Mouse (Mus musculus): ENCODE results near the gene Gm10283. TPM values are rescaled to one million over a fixed set of nuclear protein-coding genes. Genes with fewer than 3 reads are reported as not detected.
"Not testable (repeated sequence)": the region's sequence is repeated elsewhere in the genome, so short reads cannot be mapped to it uniquely, and the experiment has no call there.

Gene Gm10283
- polyA plus RNA-seq (2012; rRNA removed) = not detected in 2 replicates

DNA sequence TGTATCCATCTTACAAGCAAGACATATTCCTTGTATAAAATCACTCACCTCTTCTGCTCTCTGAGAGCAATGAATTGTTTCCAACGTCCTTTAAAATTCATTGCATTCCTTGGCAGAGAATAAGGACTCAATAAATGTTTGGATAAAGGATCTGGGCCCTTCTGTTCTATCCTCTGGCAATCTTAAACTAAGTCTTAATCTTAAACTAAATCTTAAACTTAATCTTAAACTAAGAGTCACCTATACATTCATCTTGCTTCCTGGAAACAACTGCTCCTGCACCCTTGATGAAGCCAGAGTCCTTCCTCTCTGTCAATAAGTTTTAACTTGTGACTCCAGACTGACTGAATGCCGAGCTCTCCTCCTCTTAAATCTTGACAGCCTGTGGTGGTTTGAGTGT, at the start of gene Gm10283:
TSS of gene Gm10283 (minus strand) at position 101 of the 400 bp plus-strand sequence.
- DNase-seq (ENCODE audit: low read depth) = no peak

GRCm38 (mm10) chr8:60534945-60535344, 31.9 kb upstream of the Gm10283 start:
- no peak for DNase-seq (ENCODE audit: low read depth)

DNA sequence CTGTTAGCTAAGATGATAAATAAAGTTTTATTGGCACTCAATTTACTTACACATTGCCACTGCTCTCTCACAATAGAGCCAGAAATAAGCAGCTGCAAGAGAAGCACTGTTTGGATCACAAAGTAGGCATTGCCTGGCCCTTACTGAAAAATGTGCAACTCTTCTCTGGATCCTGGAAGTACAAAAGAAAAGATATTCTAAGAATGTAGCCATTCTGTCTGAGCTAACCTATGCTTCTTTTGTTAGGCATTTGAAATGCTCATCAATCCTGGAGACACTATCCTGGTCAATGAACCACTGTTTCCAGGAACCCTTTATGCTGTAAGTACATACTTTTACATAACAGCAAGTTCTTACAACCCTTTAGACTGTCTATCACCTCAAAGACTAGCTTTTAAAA, 15.3 kb upstream of the Gm10283 start:
- DNase-seq (ENCODE audit: low read depth) = no peak

- no peak for DNase-seq (ENCODE audit: low read depth)
Measured at GRCm38 (mm10) chr8:60505653-60506521, 2.9 kb upstream of the Gm10283 start, which contains the start of gene Aadat. Aadat (plus strand) TSS chr8:60505932.

GRCm38 (mm10) chr8:60495046-60495445, 8.0 kb downstream of the Gm10283 start:
- DNase-seq (ENCODE audit: low read depth) = not testable (repeated sequence)

DNA sequence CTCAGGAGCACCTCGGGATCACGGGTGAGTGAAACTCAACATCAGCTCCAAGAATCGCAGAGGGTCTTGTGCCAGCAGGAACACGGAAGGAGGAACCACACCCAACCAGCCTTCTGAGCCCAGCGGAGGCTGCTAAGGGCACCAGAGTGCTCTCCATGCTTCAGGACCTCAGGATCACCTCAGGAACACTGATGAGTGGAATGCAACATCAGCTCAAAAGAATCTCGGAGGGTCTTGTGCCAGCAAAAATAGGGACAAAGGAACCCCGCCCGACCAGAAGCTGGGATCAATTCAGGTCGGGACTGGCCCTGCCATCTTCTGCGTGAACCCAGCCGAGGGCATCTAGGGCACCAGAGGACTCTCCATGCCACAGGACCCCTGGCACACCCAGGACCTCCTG, 8.4 kb downstream of the Gm10283 start:
- DNase-seq (ENCODE audit: low read depth) = no peak

DNA sequence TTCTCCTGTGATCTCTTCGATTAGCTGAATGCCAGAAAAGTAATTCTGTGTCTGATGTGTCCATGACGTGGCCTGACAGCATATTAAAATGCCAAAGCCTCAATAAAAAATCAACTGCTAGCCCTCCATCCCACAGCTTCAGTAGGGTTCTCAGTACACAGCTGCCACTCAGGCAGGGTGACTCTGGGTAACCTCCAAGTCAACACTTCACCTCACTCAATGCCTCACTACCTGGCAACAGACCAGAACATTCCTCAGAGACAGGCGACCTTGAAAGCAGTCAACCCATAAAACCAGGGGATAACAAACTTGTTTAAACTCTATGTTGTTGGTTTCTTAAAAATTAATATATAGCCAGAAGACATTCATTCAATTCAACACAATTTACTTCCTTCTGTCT, 10.5 kb downstream of the Gm10283 start:
- no peak for DNase-seq (ENCODE audit: low read depth)

DNA sequence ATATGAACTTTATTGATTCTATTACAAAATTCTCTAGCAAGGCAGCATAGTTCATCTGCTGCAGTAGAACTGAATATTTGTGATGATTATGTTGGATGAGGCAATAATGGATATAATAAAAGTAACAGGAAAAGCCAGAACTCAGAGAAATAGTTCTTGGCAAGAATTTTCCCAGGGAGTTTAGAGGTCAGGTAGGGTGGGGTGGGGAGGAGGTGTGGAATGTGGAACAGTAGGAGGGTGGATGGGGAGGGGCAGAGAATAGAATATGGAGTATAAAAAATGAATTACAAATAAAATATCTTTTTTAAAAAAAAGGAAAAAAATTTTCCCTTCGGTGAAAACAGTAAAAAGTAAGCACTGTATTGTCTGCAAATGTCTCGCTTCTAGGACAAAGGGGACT, 11.1 kb downstream of the Gm10283 start:
- DNase-seq (ENCODE audit: low read depth) = no peak

GRCm38 (mm10) chr8:60490147-60490546, 12.9 kb downstream of the Gm10283 start:
- no peak for DNase-seq (ENCODE audit: low read depth)

DNA sequence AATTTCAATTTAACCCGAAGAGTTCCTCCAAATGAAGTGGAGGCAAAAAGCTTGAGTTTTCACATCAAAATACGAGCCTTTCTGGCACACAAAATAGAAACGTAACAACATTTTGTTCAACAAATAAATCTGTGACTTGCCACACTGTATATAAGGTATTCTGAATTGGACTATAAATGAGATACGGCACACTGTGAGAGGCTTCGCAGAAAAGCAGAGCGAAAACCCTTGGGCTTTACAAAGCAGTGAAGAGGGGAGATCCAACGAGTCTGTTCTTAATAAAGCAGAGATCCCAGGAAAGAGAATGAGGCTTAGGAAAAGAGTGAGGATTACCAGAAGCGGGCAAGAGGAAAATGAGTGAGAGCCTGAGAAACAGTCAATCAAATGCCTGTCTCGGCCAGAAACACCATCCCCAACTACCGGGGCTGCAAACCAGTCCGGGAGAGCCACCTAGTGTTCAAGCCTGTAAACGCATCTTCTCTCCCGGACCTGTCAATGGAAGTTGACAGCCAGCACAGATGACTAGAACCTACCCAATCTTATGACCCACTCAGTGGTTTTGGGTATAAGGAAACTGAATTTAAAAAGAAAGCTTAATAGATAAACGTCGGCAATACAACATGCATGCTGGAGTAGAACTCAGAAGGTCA, 36.2 kb downstream of the Gm10283 start:
- no peak for DNase-seq (ENCODE audit: low read depth)

- DNase-seq (ENCODE audit: low read depth) = no peak
Measured at GRCm38 (mm10) chr8:60449296-60449695, 53.7 kb downstream of the Gm10283 start.

GRCm38 (mm10) chr8:60444989-60445388, 58.0 kb downstream of the Gm10283 start:
- DNase-seq (ENCODE audit: low read depth) = no peak

GRCm38 (mm10) chr8:60438557-60438956, 64.4 kb downstream of the Gm10283 start:
- DNase-seq (ENCODE audit: low read depth) = no peak

DNA sequence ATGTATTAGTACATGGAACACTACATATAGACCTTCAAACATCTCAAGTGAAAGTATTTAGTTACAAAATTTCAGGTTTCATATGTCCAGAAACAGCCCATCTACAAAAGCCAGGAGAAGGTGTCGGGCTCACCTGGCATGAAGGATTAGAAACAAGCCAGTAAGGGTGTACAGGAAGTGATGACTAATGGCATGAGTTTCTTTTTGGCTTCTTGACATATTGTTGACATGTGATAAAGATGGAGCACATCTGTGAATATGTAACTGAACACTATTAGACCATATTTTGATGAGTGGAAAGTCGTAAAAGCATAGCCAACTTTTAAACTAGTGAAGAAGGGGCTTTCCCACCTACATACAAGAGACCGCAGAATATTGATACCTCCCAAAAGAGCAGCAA, 66.1 kb downstream of the Gm10283 start:
- DNase-seq (ENCODE audit: low read depth) = no peak

- DNase-seq (ENCODE audit: low read depth) = no peak
Measured at GRCm38 (mm10) chr8:60432649-60433048, 70.3 kb downstream of the Gm10283 start.

- DNase-seq (ENCODE audit: low read depth) = no peak
Measured at GRCm38 (mm10) chr8:60406358-60406757, 96.6 kb downstream of the Gm10283 start.

DNA sequence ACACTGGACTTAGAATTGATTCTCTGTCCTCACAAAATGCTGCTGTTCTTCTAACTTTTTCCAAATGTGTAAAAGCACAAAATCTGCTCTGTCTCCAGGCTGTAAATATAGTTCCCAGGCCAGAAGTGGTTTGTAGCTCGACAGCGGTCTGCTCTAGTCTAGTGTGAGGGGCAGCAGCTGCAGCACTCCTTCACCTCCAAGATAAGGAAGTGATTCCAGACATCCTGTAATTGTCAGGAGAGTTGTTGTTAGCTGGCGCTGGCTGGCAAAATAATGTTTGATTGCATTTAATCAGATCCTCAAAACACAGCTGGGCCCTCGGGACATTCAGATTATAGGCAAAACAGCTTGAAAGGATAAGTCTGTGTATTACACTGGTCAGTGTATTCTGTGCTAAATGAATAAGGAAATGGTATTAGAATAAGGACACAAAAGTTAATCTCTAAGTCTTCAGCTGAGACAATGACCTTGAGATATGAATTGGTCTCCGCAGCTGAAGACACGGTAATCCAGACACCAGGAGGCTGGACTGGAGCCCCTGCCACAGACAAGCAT, 97.9 kb downstream of the Gm10283 start:
- DNase-seq (ENCODE audit: low read depth) = no peak

- DNase-seq (ENCODE audit: low read depth) = no peak
Measured at GRCm38 (mm10) chr8:60393675-60394074, 109.3 kb downstream of the Gm10283 start.

GRCm38 (mm10) chr8:60386589-60386988, 116.4 kb downstream of the Gm10283 start:
- no peak for DNase-seq (ENCODE audit: low read depth)

Measured in gonadal fat pad, adult 2 months (tissue).